Mouse (Mus musculus) stomach, postnatal 0 days (tissue): ENCODE data around the gene Ctnnbip1. TPM values are rescaled to one million over a fixed set of nuclear protein-coding genes. Genes with fewer than 3 reads are reported as not detected.
A peak's percentile ranks its signal among the peaks of the same experiment; 100 is the strongest.

Source experiments
- ATAC-seq: fragments of 200-750 bp; cut with Nextera tagmentation; 2 replicates; pipeline ENCODE4 v1.8.0; 2017; ENCODE audit not compliant: low FRiP score, low TSS enrichment
- DNase-seq: peaks from one replicate; pipeline ENCODE4 v3.0.0-alpha.2; 2016; ENCODE audit warnings: low spot score
- H3K27ac ChIP-seq: fragments of 300-500 bp; sonication (generic); replicated peaks from 2 replicates; pipeline ENCODE4 v1.5.1; 2014; ENCODE audit warnings: mild to moderate bottlenecking, control low read depth
- H3K27me3 ChIP-seq: fragments of 300-500 bp; sonication (generic); 2 replicates; pipeline ENCODE4 v1.6.1; 2014; ENCODE audit warnings: low read length; ENCODE audit not compliant: control insufficient read depth, insufficient read depth
- H3K36me3 ChIP-seq: fragments of 300-500 bp; sonication (generic); 2 replicates; pipeline ENCODE4 v1.6.1; 2014; ENCODE audit warnings: low read length, mixed read lengths; ENCODE audit not compliant: control insufficient read depth, insufficient read depth
- H3K4me1 ChIP-seq: fragments of 300-500 bp; sonication (generic); replicated peaks from 2 replicates; pipeline ENCODE4 v1.6.1; 2014; ENCODE audit warnings: antibody characterized with exemption; ENCODE audit not compliant: control insufficient read depth, insufficient read depth
- H3K4me2 ChIP-seq: fragments of 300-500 bp; sonication (generic); replicated peaks from 2 replicates; pipeline ENCODE4 v1.6.1; 2014; ENCODE audit warnings: low read depth, mild to moderate bottlenecking, control low read depth, moderate library complexity
- H3K4me3 ChIP-seq: fragments of 300-500 bp; sonication (generic); 2 replicates; pipeline ENCODE4 v1.5.1; 2014; ENCODE audit warnings: low read depth, low read length, control low read depth
- H3K9ac ChIP-seq: fragments of 300-500 bp; sonication (generic); 2 replicates; pipeline ENCODE4 v1.6.1; 2014; ENCODE audit warnings: mild to moderate bottlenecking, low read length, control low read depth, mixed read lengths
- H3K9me3 ChIP-seq: fragments of 300-500 bp; sonication (generic); 2 replicates; pipeline ENCODE4 v1.6.1; 2016; ENCODE audit warnings: low read length; ENCODE audit not compliant: control insufficient read depth
- CTCF ChIP-seq: IDR thresholded peaks from 2 replicates; pipeline ENCODE4 v1.5.1; 2016; ENCODE audit warnings: antibody characterized with exemption, low read depth, mild to moderate bottlenecking, moderate library complexity
- EP300 ChIP-seq: optimal IDR thresholded peaks from 2 replicates; pipeline ENCODE3; 2016; ENCODE audit warnings: antibody characterized with exemption
- WGBS: fragments of 180-500 bp; shearing (Covaris S2); extraction: QIAGEN DNeasy Blood & Tissue Kit; methylation state at CpG from one replicate; pipeline ENCODE4 v1.1.7; 2014; 5-methylcytosine and 5-hydroxymethylcytosine counted together
- polyA plus RNA-seq: library from polyadenylated mRNA; unstranded; fragments of >200 nt; fragmentation: Nextera tagmentation; extraction: Ambion mirVana; gene quantifications from 2 replicates; pipeline ENCODE4 v1.2.1, GENCODE M21; 2015

The Ctnnbip1 gene
- polyA plus RNA-seq, 1 experiment from 2014 or later = 60.1 TPM

GRCm38 (mm10) chr4:149604518-149604917 lies 86.5 kb downstream of the Ctnnbip1 start:
- Histone ChIP-seq H3K27me3 (no peaks in the 10 kb centered on the region), H3K4me2 (no peak overlapping the region), H3K9me3 (no peaks in the 10 kb centered on the region), H3K36me3 (no peaks in the 10 kb centered on the region), H3K9ac (no peak overlapping the region), H3K4me1 (0 out of 2 replicates have a peak, but pooled peaks cover 3% of the 10 kb centered on the region), H3K27ac (no peak overlapping the region), H3K4me3 (no peak overlapping the region)
- DNase-seq = no peak
- 84% methylated on average over 3 of the region's 3 CpGs for WGBS
- ATAC-seq = no peak
- no peak for TF ChIP-seq EP300
- TF ChIP-seq CTCF = peak; percentile 53

- H3K4me1 ChIP-seq = 0 out of 2 replicates have a peak, but pooled peaks cover 3% of the 10 kb centered on the region
- DNase-seq = no peak
- no peak overlapping the region for H3K4me2 ChIP-seq
- TF ChIP-seq CTCF (no peak), EP300 (no peak)
- H3K9me3 ChIP-seq = no peaks in the 10 kb centered on the region
- ATAC-seq = no peak
- H3K27me3 ChIP-seq = no peaks in the 10 kb centered on the region
- WGBS = 76% methylated on average over 18 of the region's 18 CpGs
- no peak overlapping the region for H3K9ac ChIP-seq
- H3K27ac ChIP-seq = no peak overlapping the region
- H3K4me3 ChIP-seq = no peak overlapping the region
- H3K36me3 ChIP-seq = no peaks in the 10 kb centered on the region
Observed at GRCm38 (mm10) chr4:149606056-149606455, 88.0 kb downstream of the Ctnnbip1 start.

GRCm38 (mm10) chr4:149606766-149607358 lies 88.8 kb downstream of the Ctnnbip1 start:
- Histone ChIP-seq H3K4me1 (0 out of 2 replicates have a peak, but pooled peaks cover 3% of the 10 kb centered on the region), H3K27ac (no peak overlapping the region), H3K36me3 (no peaks in the 10 kb centered on the region), H3K9me3 (no peaks in the 10 kb centered on the region), H3K4me3 (no peak overlapping the region), H3K9ac (no peak overlapping the region), H3K27me3 (no peaks in the 10 kb centered on the region), H3K4me2 (no peak overlapping the region)
- ATAC-seq (no peak), DNase-seq (no peak)
- 57% methylated on average over 15 of the region's 15 CpGs for WGBS
- no peak for TF ChIP-seq EP300
- TF ChIP-seq CTCF = no peak

- Histone ChIP-seq H3K27me3 (no peaks in the 10 kb centered on the region), H3K27ac (peak overlapping the region; percentile 58; the same call in 1 of the 2 replicates), H3K4me3 (no peak overlapping the region), H3K4me1 (0 out of 2 replicates have a peak, but pooled peaks cover 3% of the 10 kb centered on the region), H3K9ac (no peak overlapping the region), H3K9me3 (no peaks in the 10 kb centered on the region), H3K4me2 (peak overlapping the region; percentile 8; the same call in 1 of the 2 replicates), H3K36me3 (no peaks in the 10 kb centered on the region)
- 41% methylated on average over 20 of the region's 20 CpGs for WGBS
- ATAC-seq = peak; percentile 75
- TF ChIP-seq CTCF = peak; percentile 16; the same call in 1 of the 2 replicates
- TF ChIP-seq EP300 = no peak
- no peak for DNase-seq
Observed at GRCm38 (mm10) chr4:149607591-149608308, 89.7 kb downstream of the Ctnnbip1 start.

GRCm38 (mm10) chr4:149608309-149608638 lies 90.2 kb downstream of the Ctnnbip1 start:
- no peak overlapping the region for H3K9ac ChIP-seq
- H3K27me3 ChIP-seq = no peaks in the 10 kb centered on the region
- no peaks in the 10 kb centered on the region for H3K9me3 ChIP-seq
- H3K36me3 ChIP-seq = no peaks in the 10 kb centered on the region
- H3K4me1 ChIP-seq = 0 out of 2 replicates have a peak, but pooled peaks cover 3% of the 10 kb centered on the region
- no peak overlapping the region for H3K4me3 ChIP-seq
- ATAC-seq (peak; percentile 41; the same call in 1 of the 2 replicates), DNase-seq (no peak)
- WGBS = 71% methylated on average over 6 of the region's 6 CpGs
- H3K27ac ChIP-seq = no peak overlapping the region
- TF ChIP-seq CTCF (no peak), EP300 (no peak)
- H3K4me2 ChIP-seq = no peak overlapping the region
